Mouse (Mus musculus) midbrain, embryonic 16.5 days (tissue): Measurements from ENCODE around the gene Otoa. TPM values are rescaled to one million over a fixed set of nuclear protein-coding genes. Genes with fewer than 3 reads are reported as not detected.

Experiments used
- ATAC-seq: fragments of 200-750 bp; cut with Nextera tagmentation; 2 replicates; pipeline ENCODE4 v1.8.0; 2017; ENCODE audit warnings: moderate TSS enrichment
- H3K27ac ChIP-seq: fragments of 300-500 bp; sonication (generic); 2 replicates; pipeline ENCODE4 v1.5.1; 2014; ENCODE audit warnings: mild to moderate bottlenecking, low read length, mixed read lengths
- H3K27me3 ChIP-seq: fragments of 300-500 bp; sonication (generic); 2 replicates; pipeline ENCODE4 v1.6.1; 2014; ENCODE audit warnings: low read depth, low read length, mixed read lengths; ENCODE audit not compliant: control insufficient read depth, insufficient read depth
- H3K36me3 ChIP-seq: fragments of 300-500 bp; sonication (generic); 2 replicates; pipeline ENCODE4 v1.6.1; 2014; ENCODE audit warnings: mild to moderate bottlenecking, low read length, moderate library complexity, mixed read lengths; ENCODE audit not compliant: control insufficient read depth, insufficient read depth
- H3K4me1 ChIP-seq: fragments of 300-500 bp; sonication (generic); 2 replicates; pipeline ENCODE4 v1.6.1; 2014; ENCODE audit warnings: mild to moderate bottlenecking, low read length, mixed read lengths; ENCODE audit not compliant: control insufficient read depth, insufficient read depth
- H3K4me2 ChIP-seq: fragments of 300-500 bp; sonication (generic); 2 replicates; pipeline ENCODE4 v1.6.1; 2014; ENCODE audit warnings: mild to moderate bottlenecking, low read length, mixed read lengths
- H3K4me3 ChIP-seq: fragments of 300-500 bp; sonication (generic); 2 replicates; pipeline ENCODE4 v1.5.1; 2014; ENCODE audit warnings: low read depth, mild to moderate bottlenecking, low read length, moderate library complexity, mixed read lengths
- H3K9ac ChIP-seq: fragments of 300-500 bp; sonication (generic); 2 replicates; pipeline ENCODE4 v1.6.1; 2014; ENCODE audit warnings: low read depth, low read length, mixed read lengths
- H3K9me3 ChIP-seq: fragments of 300-500 bp; sonication (generic); replicated peaks from 2 replicates; pipeline ENCODE4 v1.6.1; 2014; ENCODE audit warnings: mild to moderate bottlenecking, low read length, mixed read lengths; ENCODE audit not compliant: control insufficient read depth, poor library complexity, severe bottlenecking
- WGBS: fragments of 180-500 bp; shearing (Covaris S2); extraction: QIAGEN DNeasy Blood & Tissue Kit; methylation state at CpG from one replicate; pipeline ENCODE4 v1.1.7; 2014; 5-methylcytosine and 5-hydroxymethylcytosine counted together
- polyA plus RNA-seq: library from polyadenylated mRNA; unstranded; fragments of >200 nt; fragmentation: Nextera tagmentation; extraction: Ambion mirVana; gene quantifications from 2 replicates; pipeline ENCODE4 v1.2.1, GENCODE M21; 2015

Gene Otoa
- polyA plus RNA-seq, 1 experiment from 2014 or later: 0.19 TPM

DNA sequence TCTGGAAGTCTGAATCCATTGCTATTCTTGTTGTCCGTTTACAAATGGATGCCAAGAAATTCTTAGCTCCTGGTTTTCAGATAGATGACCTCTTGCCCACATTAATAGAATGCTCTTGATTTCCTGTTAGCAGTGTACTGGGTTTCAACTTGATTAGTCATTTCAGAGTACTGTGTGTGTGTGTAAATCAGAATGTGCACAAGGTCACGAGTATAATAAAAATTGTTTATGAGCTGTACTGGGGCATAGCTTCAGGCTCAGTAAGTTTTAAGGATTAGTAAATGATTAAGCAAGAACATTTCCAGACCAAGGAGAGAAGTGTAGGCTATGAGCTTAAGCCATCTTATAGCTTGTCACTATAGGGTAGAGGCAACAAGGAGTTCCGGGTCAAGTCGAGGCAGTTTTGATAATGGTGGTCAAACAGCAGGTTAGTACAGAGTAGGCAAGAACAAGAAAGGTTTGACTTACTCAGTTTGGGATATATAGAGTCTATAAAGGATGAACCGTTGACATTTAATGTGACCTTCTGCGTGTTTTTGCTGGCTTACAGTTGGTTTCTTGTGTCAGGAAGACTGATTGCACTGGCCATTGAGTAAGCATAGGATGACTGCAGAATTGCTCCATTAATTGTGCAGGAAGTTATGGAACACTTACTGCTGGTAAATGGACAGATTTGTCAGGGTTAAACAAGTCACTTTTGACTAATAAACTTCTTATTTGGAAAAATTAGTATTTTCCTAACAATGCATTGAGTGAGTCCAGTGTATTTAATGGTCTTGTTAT, 35.6 kb upstream of the Otoa start:
- no peaks in the 10 kb centered on the region for H3K27me3 ChIP-seq
- WGBS: 97% methylated on average over 6 of the region's 6 CpGs
- H3K27ac ChIP-seq: no peak overlapping the region
- peaks cover 5% of the 10 kb centered on the region; the same call in 1 of the 2 replicates for H3K4me1 ChIP-seq
- no peak overlapping the region for H3K4me2 ChIP-seq
- no peaks in the 10 kb centered on the region; the same call in 1 of the 2 replicates for H3K36me3 ChIP-seq
- H3K9ac ChIP-seq: no peak overlapping the region
- no peak for ATAC-seq
- no peak overlapping the region for H3K4me3 ChIP-seq
- H3K9me3 ChIP-seq: no peaks in the 10 kb centered on the region

DNA sequence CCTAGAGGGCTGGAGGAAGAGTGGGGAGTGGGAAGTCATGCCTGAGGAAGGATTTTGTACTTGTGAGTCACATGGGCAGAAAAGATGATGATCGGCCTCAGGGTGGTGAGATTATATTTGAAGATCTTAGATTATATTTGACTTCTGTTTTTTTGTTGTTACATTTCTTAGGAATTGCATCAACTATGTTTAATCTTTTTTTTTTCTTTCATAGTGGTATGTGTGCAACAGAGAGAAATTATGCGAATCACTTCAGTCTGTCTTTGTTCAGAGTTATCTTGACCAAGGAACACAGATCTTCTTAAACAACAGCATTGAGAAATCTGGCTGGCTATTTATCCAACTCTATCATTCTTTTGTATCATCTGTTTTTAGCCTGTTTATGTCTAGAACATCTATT, 33.8 kb upstream of the Otoa start:
- H3K4me1 ChIP-seq: peaks cover 2% of the 10 kb centered on the region; the same call in 1 of the 2 replicates
- 85% methylated on average over 2 of the region's 2 CpGs for WGBS

DNA sequence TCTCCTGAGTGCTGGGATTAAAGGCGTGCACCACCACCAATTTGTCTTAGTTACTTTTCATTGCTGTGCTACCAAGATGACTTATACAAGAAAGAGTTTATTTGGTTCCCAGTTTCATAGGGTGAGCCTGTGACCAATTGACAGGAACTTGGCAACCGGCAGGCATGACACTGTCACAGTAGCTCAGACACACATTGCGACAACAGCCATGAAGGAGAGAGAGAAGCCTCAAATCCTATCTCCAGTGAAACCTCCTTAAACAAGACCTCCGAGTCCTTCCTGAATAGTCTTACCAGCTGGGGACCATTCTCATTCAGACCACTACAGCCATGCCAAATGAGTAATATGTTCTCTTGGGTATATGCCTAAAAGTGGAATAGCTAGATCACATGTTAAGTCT, 28.4 kb upstream of the Otoa start:
- Histone ChIP-seq H3K4me3 (no peak overlapping the region), H3K27me3 (no peaks in the 10 kb centered on the region), H3K9ac (no peak overlapping the region), H3K36me3 (peaks cover 2% of the 10 kb centered on the region; the same call in 1 of the 2 replicates), H3K9me3 (no peaks in the 10 kb centered on the region), H3K27ac (no peak overlapping the region), H3K4me1 (no peaks in the 10 kb centered on the region), H3K4me2 (no peak overlapping the region)
- ATAC-seq: no peak
- 84% methylated on average over 4 of the region's 4 CpGs for WGBS

More for the DNA sequence above, 33.8 kb upstream of the Otoa start:
- Histone ChIP-seq H3K27ac (no peak overlapping the region), H3K36me3 (no peaks in the 10 kb centered on the region; the same call in 1 of the 2 replicates), H3K27me3 (no peaks in the 10 kb centered on the region), H3K9ac (no peak overlapping the region), H3K9me3 (no peaks in the 10 kb centered on the region), H3K4me2 (no peak overlapping the region), H3K4me3 (no peak overlapping the region)
- ATAC-seq: no peak

- ATAC-seq: no peak
- H3K36me3 ChIP-seq: peaks cover 2% of the 10 kb centered on the region; the same call in 1 of the 2 replicates
- H3K27me3 ChIP-seq: no peaks in the 10 kb centered on the region
- no peak overlapping the region for H3K4me2 ChIP-seq
- H3K9ac ChIP-seq: no peak overlapping the region
- no peaks in the 10 kb centered on the region for H3K4me1 ChIP-seq
- H3K27ac ChIP-seq: no peak overlapping the region
- no peak overlapping the region for H3K4me3 ChIP-seq
- 60% methylated on average over 6 of the region's 6 CpGs for whole genome bisulfite sequencing
- no peaks in the 10 kb centered on the region for H3K9me3 ChIP-seq
Measured at GRCm38 (mm10) chr7:121059477-121060218, 21.8 kb upstream of the Otoa start.

DNA sequence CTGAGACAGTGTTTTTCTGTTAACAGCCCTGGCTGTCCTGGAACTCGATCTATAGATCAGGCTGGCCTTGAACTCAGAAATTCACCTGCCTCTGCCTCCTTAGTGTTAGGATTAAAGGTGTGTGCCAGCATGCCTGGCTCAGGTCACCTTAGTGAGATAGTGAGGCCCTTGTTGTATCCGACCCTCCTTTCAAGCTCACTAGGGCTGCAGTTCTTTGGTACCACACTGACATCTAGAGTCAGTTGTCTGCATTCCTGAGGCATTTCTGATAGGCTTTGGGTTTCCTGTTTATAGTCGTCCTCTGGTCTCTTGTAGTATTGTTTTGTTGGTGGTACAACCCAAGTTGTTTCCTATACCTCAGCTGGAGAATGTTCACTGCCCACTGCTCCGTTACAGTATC, 17.1 kb upstream of the Otoa start:
- WGBS: 65% methylated on average over 4 of the region's 4 CpGs
- no peaks in the 10 kb centered on the region for H3K4me1 ChIP-seq
- ATAC-seq: peak; percentile 67; the same call in 1 of the 2 replicates
- no peaks in the 10 kb centered on the region for H3K9me3 ChIP-seq
- 0 out of 2 replicates have a peak, but pooled peaks cover 5% of the 10 kb centered on the region for H3K36me3 ChIP-seq
- no peak overlapping the region for H3K4me3 ChIP-seq
- no peak overlapping the region for H3K27ac ChIP-seq
- no peak overlapping the region for H3K9ac ChIP-seq
- no peak overlapping the region for H3K4me2 ChIP-seq
- H3K27me3 ChIP-seq: no peaks in the 10 kb centered on the region

GRCm38 (mm10) chr7:121071276-121071675, 10.2 kb upstream of the Otoa start:
- H3K4me1 ChIP-seq: no peaks in the 10 kb centered on the region
- no peak overlapping the region for H3K27ac ChIP-seq
- ATAC-seq: no peak
- H3K9ac ChIP-seq: no peak overlapping the region
- H3K4me3 ChIP-seq: no peak overlapping the region
- H3K4me2 ChIP-seq: no peak overlapping the region
- no peaks in the 10 kb centered on the region for H3K9me3 ChIP-seq
- no peaks in the 10 kb centered on the region for H3K27me3 ChIP-seq
- 95% methylated on average over 4 of the region's 4 CpGs for WGBS
- 0 out of 2 replicates have a peak, but pooled peaks cover 7% of the 10 kb centered on the region for H3K36me3 ChIP-seq

- no peak overlapping the region for H3K9ac ChIP-seq
- no peaks in the 10 kb centered on the region for H3K4me1 ChIP-seq
- H3K4me3 ChIP-seq: no peak overlapping the region
- 0 out of 2 replicates have a peak, but pooled peaks cover 7% of the 10 kb centered on the region for H3K36me3 ChIP-seq
- no peak overlapping the region for H3K27ac ChIP-seq
- H3K9me3 ChIP-seq: no peaks in the 10 kb centered on the region
- 88% methylated on average over 5 of the region's 5 CpGs for WGBS
- no peak for ATAC-seq
- no peaks in the 10 kb centered on the region for H3K27me3 ChIP-seq
- H3K4me2 ChIP-seq: no peak overlapping the region
Measured at GRCm38 (mm10) chr7:121072506-121072905, 8.9 kb upstream of the Otoa start.

GRCm38 (mm10) chr7:121074281-121074680, 7.2 kb upstream of the Otoa start, which contains the start of gene Igsf6:
Gene Igsf6, minus strand, starts transcription at chr7:121074572.
- H3K9ac ChIP-seq: no peak within 1 kb of the TSS
- H3K27ac ChIP-seq: no peak within 1 kb of the TSS
- no peak for ATAC-seq
- no peak within 1 kb of the TSS for H3K4me2 ChIP-seq
- H3K27me3 ChIP-seq: no peaks in the 10 kb centered on the region
- WGBS: 67% methylated on average over 11 of the region's 11 CpGs
- H3K4me3 ChIP-seq: no peak within 1 kb of the TSS
- no peaks in the 10 kb centered on the region for H3K4me1 ChIP-seq
- 0 out of 2 replicates have a peak, but pooled peaks cover 5% of the 10 kb centered on the region for H3K36me3 ChIP-seq
- H3K9me3 ChIP-seq: no peaks in the 10 kb centered on the region
